Mouse (Mus musculus) A20 (cell line): ENCODE measurements around the gene Gm5861.
"Not testable (repeated sequence)": the region's sequence is repeated elsewhere in the genome, so short reads cannot be mapped to it uniquely, and the experiment has no call there.

Experiments
- DNase-seq: peaks from one replicate; pipeline ENCODE4 v3.0.0-alpha.2; 2011; ENCODE audit warnings: low read depth, low spot score

Gm5861 gene

DNA sequence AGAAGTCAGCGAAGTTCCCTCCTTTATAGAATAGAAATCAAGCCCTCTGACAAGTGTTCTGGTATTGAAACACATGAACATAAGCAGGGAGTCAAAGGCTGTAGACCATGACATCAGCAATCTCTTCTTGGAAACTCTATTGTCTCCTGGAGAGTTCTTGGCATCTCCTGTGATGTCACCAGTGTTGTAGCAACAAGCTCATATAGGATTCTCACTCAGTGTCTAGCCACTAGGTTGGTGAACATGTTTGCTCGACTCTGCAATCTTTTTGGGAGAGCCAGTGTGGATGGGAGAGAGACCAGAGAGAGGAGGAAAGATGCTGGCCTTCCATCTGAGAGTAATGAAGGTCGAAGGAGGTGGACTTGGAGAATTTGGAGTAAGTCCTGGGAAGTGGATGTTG lies at the start of gene Gm5861:
Gene Gm5861 (plus strand): TSS at position 301 of the 400 bp plus-strand sequence.
- not testable (repeated sequence) for DNase-seq

DNA sequence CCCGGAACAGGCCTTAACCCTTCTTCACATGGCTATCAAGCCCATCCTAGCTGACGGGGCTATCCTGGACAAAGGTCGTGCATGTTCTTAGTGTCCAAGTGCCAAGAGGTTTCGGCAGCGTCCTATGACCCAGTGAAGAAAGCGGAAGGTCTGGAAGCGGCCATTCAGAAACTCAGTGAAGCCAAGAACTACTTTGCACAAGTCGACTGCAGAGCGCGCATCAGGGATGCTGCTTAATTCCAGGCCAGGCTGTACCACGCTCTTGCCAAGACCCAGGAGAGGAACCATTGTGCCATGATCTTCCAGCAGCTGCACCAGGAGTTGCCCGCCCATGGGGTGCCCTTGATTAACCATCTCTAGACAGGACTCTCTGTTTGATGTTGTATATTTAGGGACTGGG lies 44.8 kb upstream of the Gm5861 start:
- not testable (repeated sequence) for DNase-seq
